Mouse (Mus musculus) frontal cortex, postnatal 25 days (tissue): ENCODE measurements around the gene Krtap4-9.
"Not testable (repeated sequence)": the region's sequence is repeated elsewhere in the genome, so short reads cannot be mapped to it uniquely, and the experiment has no call there.

ENCODE experiments used
- DNase-seq, 2 experiments: peaks; one replicate each; pipeline ENCODE4 v3.0.0; 2022; ENCODE audit warnings: low spot score in 2 of 2

Gene Krtap4-9

GRCm38 (mm10) chr11:99784900-99785299, at the start of gene Krtap4-9:
Krtap4-9 (plus strand) TSS chr11:99785200.
- DNase-seq = not testable (repeated sequence)

GRCm38 (mm10) chr11:99743985-99744384, 41.0 kb upstream of the Krtap4-9 start:
- DNase-seq = no peak

- DNase-seq = no peak
Measured at GRCm38 (mm10) chr11:99758877-99759276, 26.1 kb upstream of the Krtap4-9 start.

GRCm38 (mm10) chr11:99768410-99768809, 16.6 kb upstream of the Krtap4-9 start:
- DNase-seq = no peak

GRCm38 (mm10) chr11:99772813-99773212, 12.2 kb upstream of the Krtap4-9 start, which contains the start of gene Gm11595:
Gm11595 (minus strand) TSS chr11:99772913.
- DNase-seq = not testable (repeated sequence)

- no peak for DNase-seq
Measured at GRCm38 (mm10) chr11:99778401-99778800, 6.6 kb upstream of the Krtap4-9 start.

GRCm38 (mm10) chr11:99780604-99781003, 4.4 kb upstream of the Krtap4-9 start, which contains the start of gene Krtap4-8:
Krtap4-8 (minus strand) TSS chr11:99780704.
- DNase-seq = no peak

- no peak for DNase-seq
Measured at GRCm38 (mm10) chr11:99793367-99793766, 8.4 kb downstream of the Krtap4-9 start, which contains the start of gene Gm11596. Gm11596 (minus strand) TSS chr11:99793467.

- DNase-seq = not testable (repeated sequence)
Measured at GRCm38 (mm10) chr11:99798832-99799231, 13.8 kb downstream of the Krtap4-9 start, which contains the start of gene Gm11569. Gm11569 (minus strand) TSS chr11:99798932.

GRCm38 (mm10) chr11:99804346-99804745, 19.3 kb downstream of the Krtap4-9 start, which contains the start of gene Gm11554:
Gm11554 (minus strand) TSS chr11:99804446.
- DNase-seq = not testable (repeated sequence)

- not testable (repeated sequence) for DNase-seq
Measured at GRCm38 (mm10) chr11:99809792-99810191, 24.8 kb downstream of the Krtap4-9 start, which contains the start of gene Krtap4-13. Krtap4-13 (minus strand) TSS chr11:99809892.

GRCm38 (mm10) chr11:99815566-99815965, 30.6 kb downstream of the Krtap4-9 start, which contains the start of gene Gm11564:
Gm11564 (minus strand) TSS chr11:99815666.
- not testable (repeated sequence) for DNase-seq
